Mouse (Mus musculus): Measurements from ENCODE around the gene Tmem72. TPM values are rescaled to one million over a fixed set of nuclear protein-coding genes. Genes with fewer than 3 reads are reported as not detected.

The Tmem72 gene
- total RNA-seq, 2 experiments from 2014 or later = 0.02 TPM; not detected in 1

DNA sequence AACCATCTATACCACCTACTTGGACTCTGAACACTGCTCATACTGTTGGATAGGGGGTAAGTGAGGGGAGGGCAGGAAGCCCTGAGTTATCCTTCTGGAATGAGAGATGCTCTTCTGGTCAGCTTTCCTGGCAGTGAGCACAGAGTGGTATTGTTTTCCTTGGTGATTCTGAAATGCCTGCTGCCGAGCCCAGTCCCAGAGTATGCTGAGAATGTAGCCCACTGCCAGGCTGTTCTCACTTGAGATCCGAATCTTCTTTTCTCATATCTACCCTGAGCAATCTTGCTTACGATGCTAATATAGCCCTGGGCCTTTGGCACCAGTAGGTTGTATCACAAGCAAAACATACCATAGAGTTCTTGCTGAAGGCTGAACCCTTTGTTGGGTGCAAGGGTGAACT, 22.4 kb downstream of the Tmem72 start:
- intact Hi-C loops (cut with DNase I; ENCODE audit: low total_unique reads) = no loop called here
- no peak for DNase-seq

DNA sequence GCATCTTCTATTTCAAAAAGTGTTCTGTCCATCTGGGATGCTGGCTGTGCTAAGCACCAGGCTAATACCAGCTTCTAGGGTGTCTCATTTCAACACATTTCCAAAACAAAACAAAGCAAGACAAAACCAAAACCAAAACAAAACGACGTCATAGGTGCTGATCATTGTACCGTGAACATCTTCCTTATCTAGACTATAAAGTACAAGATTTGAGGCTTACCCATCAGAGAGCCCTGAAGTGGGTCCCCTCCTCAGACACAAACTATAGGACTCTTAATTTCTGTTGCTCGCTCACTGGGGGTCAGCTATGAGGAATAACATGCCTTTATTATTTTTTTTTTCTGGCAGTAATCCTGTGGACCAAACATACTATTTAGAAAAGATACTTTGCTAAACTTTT, 23.1 kb downstream of the Tmem72 start:
- DNase-seq = no peak
- intact Hi-C loops (cut with DNase I; ENCODE audit: low total_unique reads) = no loop called here

DNA sequence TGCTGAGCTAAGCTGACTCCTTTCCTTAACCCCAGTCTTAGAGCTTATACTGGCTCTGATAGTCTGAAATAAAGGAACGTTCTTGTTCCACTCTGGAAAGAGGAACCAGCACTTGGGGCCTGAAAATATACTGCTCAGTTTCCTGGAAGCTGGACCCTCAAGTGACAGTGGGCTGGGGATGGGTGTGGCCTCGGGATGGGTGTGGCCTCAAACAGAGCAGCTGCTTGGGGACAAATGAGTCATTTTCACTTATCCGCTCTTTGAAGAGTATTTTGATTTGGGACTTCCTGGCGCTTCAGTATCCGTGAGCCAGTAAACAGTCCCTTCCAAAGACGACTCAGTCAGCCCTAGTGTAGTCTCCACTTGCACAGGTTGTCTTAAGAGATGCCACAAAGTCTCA, 34.4 kb downstream of the Tmem72 start:
- DNase-seq = peak; percentile 41
- intact Hi-C loops (cut with DNase I; ENCODE audit: low total_unique reads) = no loop called here

DNA sequence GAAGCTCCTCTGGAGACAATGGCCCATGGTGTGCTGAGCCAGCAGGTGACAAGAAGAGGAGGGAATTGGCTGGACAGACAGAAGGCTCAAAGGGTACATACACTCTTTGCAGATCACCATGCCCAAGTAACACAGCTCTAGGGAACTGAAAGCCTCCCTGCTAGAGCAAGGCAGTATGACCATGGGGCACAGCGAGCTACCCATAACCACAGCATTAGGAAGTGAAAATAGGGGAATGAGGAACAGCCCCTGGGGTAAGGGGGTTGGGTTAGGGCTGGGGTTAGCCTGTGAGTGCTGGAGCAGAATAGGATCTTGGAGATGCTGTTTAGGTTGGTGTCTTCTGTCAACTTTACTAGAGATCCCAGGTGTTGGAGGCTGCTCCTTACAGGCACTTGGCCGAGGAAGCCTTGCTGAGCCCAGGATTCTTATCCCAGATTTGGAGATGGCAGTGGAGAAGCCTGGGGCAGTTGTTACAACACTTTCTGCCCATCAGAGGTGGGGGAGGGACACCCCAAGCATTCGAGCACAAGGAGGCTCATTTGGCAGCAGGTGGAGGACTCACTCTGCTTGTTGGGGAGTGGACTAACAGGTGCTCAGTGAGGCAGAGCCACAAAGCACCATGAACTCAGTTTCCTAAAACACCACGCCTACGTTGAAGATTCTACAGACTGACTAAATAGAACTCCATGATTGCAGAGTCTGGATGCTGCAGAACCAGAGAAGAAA, 37.0 kb downstream of the Tmem72 start:
- DNase-seq = peak; percentile 10

DNA sequence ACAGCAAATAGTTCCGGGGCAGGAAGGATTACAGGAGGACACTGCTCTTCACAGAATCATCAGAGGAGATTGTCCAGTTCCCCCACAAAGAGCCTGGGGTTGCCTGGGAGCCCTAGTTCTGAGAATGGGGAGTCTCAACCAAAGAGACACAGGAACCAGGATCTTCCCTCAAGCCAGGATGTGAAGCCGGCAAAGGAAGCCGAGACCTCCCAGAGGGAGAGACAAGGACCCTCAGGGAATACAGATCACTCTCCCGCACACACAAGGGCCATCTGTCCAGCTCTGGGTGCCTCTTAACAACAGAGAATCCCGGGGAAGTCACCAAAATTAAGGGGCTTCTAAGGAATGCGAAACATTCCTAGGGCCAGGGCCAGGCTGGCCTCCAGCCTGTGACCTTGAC, 39.4 kb downstream of the Tmem72 start:
- intact Hi-C loops (cut with DNase I; ENCODE audit: low total_unique reads) = no loop called here
- DNase-seq = no peak

More for the DNA sequence above, 37.0 kb downstream of the Tmem72 start:
- intact Hi-C loops (cut with DNase I; ENCODE audit: low total_unique reads) = no loop called here

DNA sequence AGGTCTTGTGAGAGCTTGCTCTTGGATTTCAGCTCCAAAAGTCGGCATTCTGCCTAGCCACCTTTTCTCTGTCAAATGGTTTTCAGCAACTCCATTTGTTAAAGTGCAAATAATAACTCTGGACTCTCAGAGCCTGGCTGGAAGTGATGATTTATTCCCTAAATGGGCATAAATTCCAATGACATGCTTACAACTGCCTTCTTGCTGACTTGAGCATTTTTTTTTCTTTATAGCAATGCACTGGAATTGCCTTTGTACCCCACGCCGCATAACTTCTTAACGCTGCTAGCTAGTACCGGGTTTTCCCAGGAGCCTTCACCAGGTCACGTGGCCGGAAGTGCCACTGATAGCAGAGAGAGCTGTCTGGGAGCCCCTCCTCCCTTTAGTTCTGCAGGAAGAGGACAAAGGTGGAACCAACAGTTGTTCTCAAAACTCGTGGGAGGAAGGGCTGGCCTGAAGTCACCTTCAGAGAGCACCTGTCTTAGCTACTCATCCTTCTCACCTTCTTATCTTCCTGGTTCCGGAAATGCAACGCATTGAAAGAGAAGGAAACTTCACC, 40.3 kb downstream of the Tmem72 start:
- intact Hi-C loops (cut with DNase I; ENCODE audit: low total_unique reads) = no loop called here
- DNase-seq = no peak

DNA sequence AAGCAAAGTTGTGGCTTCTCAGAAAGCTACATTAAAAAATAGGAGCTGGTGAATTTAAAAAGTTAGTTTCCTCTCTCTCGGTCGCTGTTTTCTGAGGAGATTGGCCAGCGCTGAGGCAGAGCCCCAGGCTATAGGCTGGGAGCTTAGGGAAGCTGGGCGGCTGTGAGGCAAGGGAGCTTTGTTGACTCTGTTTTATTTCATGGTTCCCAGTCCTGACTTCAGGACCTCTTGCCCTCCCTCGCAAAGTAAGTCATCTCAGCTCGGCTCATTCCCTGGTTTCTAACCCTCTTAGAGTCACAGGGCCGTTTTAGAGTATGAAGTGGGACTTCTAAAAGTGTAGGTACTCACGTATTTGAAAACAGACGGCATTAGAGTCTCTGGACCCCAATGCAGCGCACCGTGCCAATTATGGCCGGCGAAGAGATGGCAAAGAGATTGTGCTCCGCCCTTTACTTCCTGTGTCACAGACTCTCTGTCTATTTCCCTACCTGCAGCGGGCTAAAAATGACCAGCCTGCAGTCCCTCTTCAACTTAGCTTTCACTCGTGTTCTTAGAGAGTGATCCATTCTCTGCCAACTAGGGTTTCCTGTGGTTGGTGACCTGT, 42.3 kb downstream of the Tmem72 start:
- no peak for DNase-seq
- intact Hi-C loops (cut with DNase I; ENCODE audit: low total_unique reads) = no loop called here

DNA sequence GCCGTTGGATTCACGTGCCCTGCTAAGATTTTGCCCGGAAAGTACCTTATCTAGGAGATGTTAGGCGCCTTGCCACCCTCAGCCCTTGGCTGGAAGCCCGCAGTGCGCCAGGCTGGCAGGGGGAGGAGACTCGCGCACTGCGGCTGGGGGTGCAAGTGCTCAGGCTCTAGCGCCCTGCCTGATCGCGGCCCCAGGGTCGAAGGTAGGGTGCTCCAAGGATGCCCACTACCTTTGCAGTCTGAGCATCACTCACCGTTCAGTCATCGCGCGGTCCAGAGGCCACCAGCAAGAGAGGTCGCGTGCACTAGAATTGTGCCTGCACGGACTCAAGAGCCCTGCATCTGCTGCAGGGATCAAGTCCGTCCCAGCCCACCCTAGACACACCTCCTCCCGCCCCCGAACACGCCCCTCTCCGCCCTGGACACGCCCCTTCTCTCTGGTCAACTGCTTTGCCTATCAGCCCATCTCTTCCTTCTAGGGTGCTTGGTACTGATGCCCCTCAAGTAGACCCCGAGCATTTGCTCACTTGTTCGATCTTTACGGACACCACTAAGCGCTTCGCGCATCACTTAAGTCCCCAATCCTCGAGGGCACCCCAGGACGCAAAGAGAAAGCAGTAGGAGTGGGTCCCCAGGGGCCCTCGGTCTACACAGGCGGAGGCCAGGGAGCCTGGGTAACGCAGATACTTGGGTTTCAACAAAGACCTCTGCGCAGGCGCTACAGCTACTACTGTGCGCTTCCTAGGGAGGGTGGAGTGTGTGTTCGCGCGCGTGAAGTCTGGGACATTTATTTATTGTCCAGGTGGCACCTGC, 43.0 kb downstream of the Tmem72 start, which contains the start of gene Rassf4:
Gene Rassf4, minus strand, starts transcription at position 482 of the 812 bp plus-strand sequence.
- intact Hi-C loops (cut with DNase I; ENCODE audit: low total_unique reads) = no loop called here
- DNase-seq = peak; percentile 87

DNA sequence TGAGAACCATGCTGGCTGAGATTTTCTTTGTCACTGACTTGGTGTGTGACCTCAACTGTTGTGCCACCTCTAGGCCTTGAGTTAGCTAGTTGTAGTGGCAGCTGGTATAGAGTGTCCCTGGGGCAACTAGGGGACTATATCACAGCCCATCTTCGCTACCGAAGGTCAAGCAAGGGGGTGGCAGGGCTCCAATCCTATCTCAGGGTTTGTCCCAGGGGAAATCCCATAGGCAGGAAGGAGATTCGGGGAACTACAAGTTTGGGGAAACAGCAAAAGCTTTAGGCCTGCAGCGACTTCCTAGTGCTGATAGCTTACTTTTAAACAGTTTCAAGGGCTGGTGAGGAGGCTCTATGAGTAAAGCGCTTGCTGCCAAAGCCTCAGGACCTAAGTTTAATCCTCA, 44.4 kb downstream of the Tmem72 start:
- intact Hi-C loops (cut with DNase I; ENCODE audit: low total_unique reads) = no loop called here
- no peak for DNase-seq

DNA sequence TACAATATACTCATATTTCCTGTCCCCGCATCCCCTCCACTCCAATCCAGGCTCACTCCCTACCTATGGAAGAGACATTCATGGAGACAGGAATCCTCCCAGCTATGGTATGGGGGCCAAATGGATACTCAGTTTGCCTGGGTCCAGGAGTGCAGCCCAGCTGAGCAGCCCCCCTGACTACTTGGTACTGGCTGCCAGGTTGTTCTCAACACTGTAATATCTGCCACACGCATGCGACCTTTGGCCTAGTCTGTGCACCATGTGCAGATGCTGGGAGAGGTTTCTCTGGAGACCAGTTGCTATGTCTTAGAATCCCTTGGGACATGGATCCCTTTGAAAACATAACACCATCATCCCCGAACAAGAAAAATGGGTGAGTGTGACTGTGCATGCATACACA, 44.9 kb downstream of the Tmem72 start:
- DNase-seq = no peak
- intact Hi-C loops (cut with DNase I; ENCODE audit: low total_unique reads) = no loop called here

DNA sequence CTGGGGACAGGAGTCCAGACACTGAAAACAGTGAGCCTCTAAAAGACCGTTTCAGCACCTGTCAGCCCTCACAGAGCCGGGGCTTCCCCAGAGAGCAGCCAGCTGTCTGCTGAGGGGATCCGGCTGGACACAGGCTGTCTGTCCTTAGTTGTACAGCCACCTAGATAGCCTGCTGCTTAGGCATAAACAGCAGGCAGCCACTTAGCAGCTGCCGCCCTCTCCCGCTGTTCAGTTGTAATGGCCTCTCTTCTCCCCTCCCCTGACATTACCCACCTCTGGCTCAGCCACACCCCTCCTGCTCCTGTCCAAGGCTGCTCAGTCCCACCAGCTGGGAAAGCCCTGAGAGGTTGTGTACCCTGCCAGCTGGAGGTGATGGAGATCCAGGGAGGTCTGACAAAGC, 45.7 kb downstream of the Tmem72 start:
- peak; percentile 46 for DNase-seq

DNA sequence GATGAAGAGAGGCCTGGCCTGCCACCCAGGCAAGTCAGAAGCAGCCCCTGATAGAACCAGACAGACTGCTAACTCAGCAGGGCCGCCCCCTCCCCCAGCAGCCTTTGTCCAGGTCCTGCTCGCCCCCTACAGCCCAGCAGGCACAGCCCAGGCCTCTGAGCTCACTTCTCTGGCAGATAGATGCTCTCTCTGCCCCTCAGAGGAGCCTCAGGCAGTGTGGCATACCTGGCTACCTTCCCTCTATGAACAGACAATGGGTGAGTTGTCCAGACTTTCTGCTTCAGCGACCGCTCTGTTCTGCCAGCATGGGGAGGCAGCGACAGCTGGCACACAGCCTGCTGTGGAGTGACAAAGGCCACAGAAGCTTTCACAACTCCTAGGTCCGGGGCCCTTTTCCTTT, 46.6 kb downstream of the Tmem72 start:
- intact Hi-C loops (cut with DNase I; ENCODE audit: low total_unique reads) = no loop called here
- DNase-seq = no peak

More for the DNA sequence above, 45.7 kb downstream of the Tmem72 start:
- intact Hi-C loops (cut with DNase I; ENCODE audit: low total_unique reads) = no loop called here

DNA sequence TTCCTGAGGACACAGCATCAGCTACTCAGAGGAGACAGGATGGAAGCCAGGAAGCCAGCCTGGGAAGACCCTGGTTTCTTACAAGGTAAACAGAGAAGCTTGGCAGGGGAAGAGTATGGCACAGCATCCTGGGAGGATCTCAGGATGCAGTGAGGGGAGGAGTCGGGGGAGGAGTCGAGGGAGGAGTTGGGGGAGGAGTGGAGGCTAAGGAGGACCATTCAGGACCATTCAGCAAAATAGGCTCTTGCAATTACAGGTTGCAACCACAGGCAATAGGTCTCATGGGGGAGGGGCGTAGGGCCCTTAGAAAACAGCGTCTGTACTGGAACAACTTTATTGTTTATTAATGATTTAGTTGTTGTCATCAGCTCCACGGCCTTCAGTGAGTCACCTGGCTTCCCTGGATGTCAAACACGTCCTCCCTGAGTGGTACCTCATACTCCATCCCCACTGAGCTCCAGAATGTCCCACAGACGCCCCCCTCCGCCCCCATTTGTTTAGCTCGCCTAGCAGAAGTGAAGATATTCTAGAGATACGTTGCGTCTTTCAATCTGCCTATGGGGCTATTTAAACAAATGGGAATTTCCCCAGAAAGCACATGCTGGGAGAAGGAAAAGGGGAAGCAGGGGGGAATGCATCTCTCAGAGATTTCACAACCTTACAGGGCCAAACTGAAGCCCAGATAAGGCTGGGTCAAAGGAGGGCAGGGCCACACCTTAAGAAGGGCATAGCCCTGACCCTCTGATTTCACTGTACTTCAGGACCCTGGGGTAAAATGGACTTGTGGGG, 47.8 kb downstream of the Tmem72 start:
- intact Hi-C loops (cut with DNase I; ENCODE audit: low total_unique reads) = no loop called here
- DNase-seq = no peak

DNA sequence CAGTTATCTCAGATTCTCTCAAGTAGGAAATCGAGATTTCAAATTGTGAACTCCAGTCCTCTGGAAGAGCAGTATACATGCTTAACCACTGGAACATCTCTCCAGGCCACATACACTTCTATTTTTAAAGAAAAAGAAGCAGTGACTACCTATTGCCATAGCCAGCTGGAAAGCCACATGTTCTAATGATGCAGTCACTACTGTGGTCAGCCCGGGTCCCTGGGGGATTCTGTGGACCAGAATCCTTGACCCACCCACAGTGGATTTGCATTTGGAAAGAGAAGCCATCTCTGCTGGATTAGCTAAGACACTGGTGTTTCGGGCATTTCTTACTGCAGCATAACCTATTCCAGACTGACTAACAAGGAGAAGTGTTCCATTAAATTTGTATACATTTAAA, 49.3 kb downstream of the Tmem72 start:
- intact Hi-C loops (cut with DNase I; ENCODE audit: low total_unique reads) = no loop called here
- no peak for DNase-seq

DNA sequence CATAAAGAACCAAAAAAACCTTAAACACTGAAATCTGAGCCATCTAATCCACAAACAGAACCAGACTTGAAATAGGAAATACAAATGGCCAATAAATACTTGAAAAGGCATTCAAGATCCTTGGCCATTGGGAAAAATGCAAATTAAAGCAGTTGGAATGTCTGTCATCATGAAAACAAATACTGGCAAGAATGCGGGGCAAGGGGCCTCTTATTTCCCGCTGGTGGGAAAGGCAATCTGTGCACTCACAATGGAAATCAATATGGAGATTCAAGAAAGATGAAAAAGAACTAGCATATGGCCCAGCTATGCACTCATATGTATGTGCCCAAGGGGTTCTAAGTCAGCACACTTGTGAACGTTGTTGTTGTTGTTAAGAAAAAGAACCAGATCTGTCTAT, 49.8 kb downstream of the Tmem72 start:
- DNase-seq = no peak
- intact Hi-C loops (cut with DNase I; ENCODE audit: low total_unique reads) = no loop called here

DNA sequence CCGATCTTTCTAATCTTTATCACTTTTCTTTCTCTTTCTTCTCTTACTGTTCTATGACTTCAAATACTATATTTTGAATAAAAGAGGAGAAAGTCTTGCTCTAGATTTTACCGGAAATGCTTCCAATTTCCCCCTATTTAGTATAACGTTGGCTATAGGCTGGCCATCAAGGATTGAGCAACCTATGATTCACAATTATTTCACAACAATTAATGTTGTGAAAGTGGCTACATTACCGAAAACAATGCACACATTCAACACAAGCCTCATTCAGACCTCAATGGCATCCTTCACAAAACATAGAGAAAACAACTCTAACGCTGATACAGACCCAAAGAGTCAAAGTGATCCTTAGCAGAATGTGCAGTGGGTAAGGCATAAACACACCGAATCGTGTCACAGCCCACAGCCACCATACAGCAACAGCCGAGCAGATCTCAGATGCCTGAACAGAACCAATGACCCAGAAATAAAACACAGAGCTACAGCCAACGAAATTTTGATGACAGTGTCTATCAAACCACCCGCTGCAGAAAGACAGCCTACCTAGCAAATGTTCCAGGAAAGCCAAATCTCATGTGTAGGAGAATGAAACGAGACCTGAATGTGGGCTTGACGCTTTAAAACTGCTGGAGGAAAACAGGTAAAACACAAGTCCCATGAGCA, 50.5 kb downstream of the Tmem72 start:
- DNase-seq = no peak
- intact Hi-C loops (cut with DNase I; ENCODE audit: low total_unique reads) = no loop called here

DNA sequence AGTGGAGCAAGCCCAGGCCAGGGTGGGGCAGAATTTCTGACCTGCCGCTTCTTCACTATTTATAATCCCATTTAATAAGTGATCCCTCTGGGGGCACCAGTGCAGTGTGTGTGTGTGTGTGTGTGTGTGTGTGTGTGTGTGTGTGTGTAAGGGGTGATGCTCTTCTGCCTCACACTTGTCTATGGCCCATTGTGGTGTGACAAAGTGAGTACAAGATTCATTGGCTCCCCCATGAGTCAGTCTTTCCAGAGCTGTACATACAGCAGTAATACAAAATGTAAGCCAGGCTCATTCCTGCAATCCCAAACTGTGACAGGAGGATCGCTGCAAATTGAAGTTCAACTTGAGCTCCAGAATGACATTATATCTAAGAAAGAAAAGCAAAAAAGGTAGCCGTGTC, 51.9 kb downstream of the Tmem72 start:
- intact Hi-C loops (cut with DNase I; ENCODE audit: low total_unique reads) = no loop called here
- no peak for DNase-seq

DNA sequence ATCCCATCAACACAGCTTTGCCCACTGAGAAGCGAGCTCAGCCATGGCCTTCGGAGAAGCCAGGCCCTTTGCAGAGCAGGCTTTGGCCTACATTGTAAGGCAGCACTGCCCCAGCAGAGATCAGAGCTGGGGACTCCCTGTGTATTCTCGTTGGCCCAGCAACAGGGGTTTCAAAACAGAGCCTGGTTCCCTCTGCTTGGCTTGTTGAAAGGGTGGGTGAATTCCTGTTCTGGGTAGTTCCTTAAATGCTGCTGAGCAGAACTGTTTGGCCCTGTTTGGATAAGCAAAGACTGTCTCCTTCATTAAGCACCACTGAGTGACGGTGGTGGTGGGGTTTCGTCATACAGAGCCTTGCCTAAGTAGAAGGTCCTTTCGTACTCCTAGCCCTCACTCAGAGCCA, 52.7 kb downstream of the Tmem72 start:
- intact Hi-C loops (cut with DNase I; ENCODE audit: low total_unique reads) = no loop called here
- DNase-seq = no peak

DNA sequence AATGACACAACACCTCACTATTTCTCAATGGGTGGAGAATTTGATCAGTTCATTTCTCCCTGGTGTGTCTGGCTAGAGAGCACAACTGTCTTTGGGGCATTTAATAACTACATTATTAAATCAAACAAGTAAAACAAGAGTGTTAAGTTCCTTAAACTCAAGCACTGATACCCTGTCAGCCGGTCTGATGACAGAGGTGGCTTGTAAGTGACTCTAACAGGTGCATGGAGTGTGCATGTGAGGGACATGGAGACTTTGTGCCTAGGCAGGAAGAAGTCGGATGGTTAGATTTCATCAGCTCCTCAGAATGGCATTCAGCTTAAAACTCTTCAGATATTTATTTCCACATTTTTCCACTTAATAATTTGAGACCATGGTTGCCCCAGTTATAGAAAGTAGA, 53.3 kb downstream of the Tmem72 start:
- DNase-seq = no peak
- intact Hi-C loops (cut with DNase I; ENCODE audit: low total_unique reads) = no loop called here

Measured in gastrocnemius, postnatal 14 days (tissue).